ENCODE assay signal across 7 mouse cellular contexts in the genomic region with DNA sequence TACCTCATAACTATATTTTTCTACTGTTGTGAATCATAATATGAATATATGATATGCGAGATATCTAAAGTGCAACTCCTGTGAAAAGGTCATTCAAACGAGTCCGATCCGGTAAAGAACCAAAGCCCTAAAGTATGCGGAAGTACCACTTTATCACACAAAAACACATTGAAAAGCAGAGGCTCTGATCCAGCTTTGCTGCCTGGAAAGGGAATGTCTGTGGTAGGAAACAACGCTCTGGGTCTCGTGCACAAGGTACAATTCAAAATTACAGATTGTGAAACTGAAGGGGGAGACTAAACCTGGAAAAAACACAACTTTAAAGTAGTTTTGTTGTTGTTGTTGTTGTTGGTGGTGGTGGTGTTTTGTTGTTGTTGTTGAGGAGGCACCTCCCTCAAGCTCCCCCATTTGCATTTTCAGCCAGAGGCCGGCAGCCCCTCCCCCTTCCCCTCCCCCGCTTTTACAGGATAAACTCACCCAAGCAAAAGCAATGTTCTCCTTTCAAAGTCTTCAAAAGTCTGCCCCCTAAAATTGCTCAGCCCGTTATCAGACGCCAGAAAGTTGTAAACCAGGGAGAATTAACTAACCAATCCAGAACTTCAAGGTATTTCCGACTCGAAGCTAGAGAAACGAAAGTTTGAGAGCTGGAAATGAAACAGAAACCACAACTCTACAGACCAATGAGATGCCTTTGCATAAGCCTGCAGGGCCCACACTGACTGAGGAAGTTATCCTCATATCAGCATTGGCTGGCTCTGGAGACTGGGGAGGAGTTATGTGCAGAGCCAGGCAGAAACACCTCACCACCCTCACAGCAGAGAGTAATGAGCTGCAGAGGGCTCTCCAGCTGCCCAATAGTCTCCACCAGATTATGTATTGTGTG. TPM values are rescaled to one million over a fixed set of nuclear protein-coding genes. Genes with fewer than 3 reads are reported as not detected.
DNase-seq lines count a peak whose midpoint lies in the region; ATAC-seq and TF ChIP-seq lines count a peak whose summit lies in the region.

TSS of gene Trim12c (minus strand) at position 646 of the 883 bp plus-strand sequence.

- H3K9me3 ChIP-seq in intestine, embryonic 16.5 days (ENCODE audit: control insufficient read depth, low read length), result no peaks in the 10 kb centered on the region
- no peaks in the 10 kb centered on the region for H3K9me3 ChIP-seq in stomach, embryonic 15.5 days

- ATAC-seq in granulocyte monocyte progenitor cell, adult 5-6 weeks (replicated peaks; ENCODE audit: poor library complexity, severe bottlenecking), result peak; percentile 98
- peak; percentile 100 for ATAC-seq in intestine, embryonic 16.5 days
- peak; percentile 100 for ATAC-seq in stomach, embryonic 15.5 days (ENCODE audit: insufficient read depth, low FRiP score, low read depth)

- no peak for TF ChIP-seq CTCF in liver, adult 2 months (IDR thresholded peaks at IDR 0.05; ENCODE audit: low read depth, low read length)

- H3K27ac ChIP-seq in intestine, embryonic 16.5 days (ENCODE audit: low read length), result 0 out of 2 replicates have a peak within 1 kb of the TSS, but pooled peaks have one; percentile 28
- peak within 1 kb of the TSS; percentile 72 for H3K27ac ChIP-seq in liver, adult 2 months (replicated peaks; ENCODE audit: insufficient read depth, low read depth, low read length)
- peak within 1 kb of the TSS; percentile 77 for H3K27ac ChIP-seq in stomach, embryonic 15.5 days

- no peaks in the 10 kb centered on the region; the same call in 1 of the 2 replicates for H3K79me2 ChIP-seq in liver, adult 2 months (ENCODE audit: control insufficient read depth, insufficient read depth, low read length)

- H3K27me3 ChIP-seq in intestine, embryonic 16.5 days (replicated peaks; ENCODE audit: control insufficient read depth, insufficient read depth, low read length), result no peaks in the 10 kb centered on the region
- H3K27me3 ChIP-seq in liver, adult 2 months (ENCODE audit: control insufficient read depth, insufficient read depth, low read length), result no peaks in the 10 kb centered on the region
- no peaks in the 10 kb centered on the region for H3K27me3 ChIP-seq in stomach, embryonic 15.5 days (replicated peaks)

- peak within 1 kb of the TSS; percentile 50 for H3K4me2 ChIP-seq in intestine, embryonic 16.5 days (ENCODE audit: low read depth, low read length)
- peak within 1 kb of the TSS; percentile 57 for H3K4me2 ChIP-seq in stomach, embryonic 15.5 days

- H3K36me3 ChIP-seq in intestine, embryonic 16.5 days (ENCODE audit: control insufficient read depth, insufficient read depth, low read length), result no peaks in the 10 kb centered on the region
- H3K36me3 ChIP-seq in liver, adult 2 months (ENCODE audit: control insufficient read depth, insufficient read depth, low read length), result no peaks in the 10 kb centered on the region
- H3K36me3 ChIP-seq in stomach, embryonic 15.5 days, result no peaks in the 10 kb centered on the region

- peak within 1 kb of the TSS; percentile 56 for H3K9ac ChIP-seq in intestine, embryonic 16.5 days (ENCODE audit: low read depth, low read length)
- peak within 1 kb of the TSS; percentile 53; the same call in 1 of the 2 replicates for H3K9ac ChIP-seq in liver, adult 2 months (ENCODE audit: low read depth, low read length)
- no peak within 1 kb of the TSS for H3K9ac ChIP-seq in stomach, embryonic 15.5 days

- 3% methylated on average over 14 of the region's 14 CpGs for WGBS in intestine, embryonic 16.5 days
- 5% methylated on average over 14 of the region's 14 CpGs for WGBS in liver, adult 2 months
- WGBS in stomach, embryonic 15.5 days, result 2% methylated on average over 14 of the region's 14 CpGs

- H3K4me3 ChIP-seq in intestine, embryonic 16.5 days (ENCODE audit: low read length), result peak within 1 kb of the TSS; percentile 52
- peak within 1 kb of the TSS; percentile 65 for H3K4me3 ChIP-seq in liver, adult 2 months (ENCODE audit: insufficient read depth, low read depth, low read length)
- peak within 1 kb of the TSS; percentile 47 for H3K4me3 ChIP-seq in stomach, embryonic 15.5 days (replicated peaks)

- no peak for TF ChIP-seq POLR2A in liver, adult 2 months (IDR thresholded peaks at IDR 0.05; ENCODE audit: extremely low read depth, insufficient read depth, low read length)

- 0 out of 2 replicates have a peak, but pooled peaks cover 3% of the 10 kb centered on the region for H3K4me1 ChIP-seq in intestine, embryonic 16.5 days (ENCODE audit: control insufficient read depth, insufficient read depth, low read length)
- no peaks in the 10 kb centered on the region; the same call in 1 of the 2 replicates for H3K4me1 ChIP-seq in liver, adult 2 months (ENCODE audit: control insufficient read depth, insufficient read depth, low read length)
- no peaks in the 10 kb centered on the region for H3K4me1 ChIP-seq in stomach, embryonic 15.5 days

- peak; percentile 83 for DNase-seq in ZHBTc4 (ENCODE audit: low read depth, low spot score)
- peak; percentile 77 for DNase-seq in embryo, embryonic 11 days
- DNase-seq in liver, adult 2 months (ENCODE audit: extremely low read depth, low read depth, low spot score), result peak; percentile 88
- DNase-seq in monocyte, adult 2 months (ENCODE audit: low read depth in 1 of 2, low spot score in 2 of 2), result peak; percentile 55

RNA-seq across cellular contexts. Expression of gene Trim12c, which starts in this region (rescaled TPM):
- total RNA-seq in granulocyte monocyte progenitor cell, adult 5-6 weeks (2014; fragmentation: Nextera tagmentation), result 15.1 and 19.1 TPM in 2 replicates
- 30.2 and 30.8 TPM in 2 replicates for total RNA-seq in granulocyte monocyte progenitor cell, adult 5-6 weeks (2017)
- 1.9 and 2.5 TPM in 2 replicates for polyA plus RNA-seq in intestine, embryonic 16.5 days (2015; fragmentation: Nextera tagmentation; extraction: Ambion mirVana)
- 6.7 and 12.4 TPM in 2 replicates for total RNA-seq in liver, adult 2 months (2014; rRNA removed)
- 2.7 and 2.8 TPM in 2 replicates for polyA plus RNA-seq in liver, adult 2 months (2012; rRNA removed)
- 2.4 and 2.5 TPM in 2 replicates for polyA plus RNA-seq in stomach, embryonic 15.5 days (2015; fragmentation: Nextera tagmentation; extraction: Ambion mirVana)

Comparison
In these comparisons a context has a peak if more than half of its experiments do, and no peak if none do; other contexts are left out.
1. Peak in every context shown above with its lines: DNase-seq, ATAC-seq, H3K4me3 ChIP-seq and H3K27ac ChIP-seq.